Mouse (Mus musculus): ENCODE data around the gene Gm5415.

- TF ChIP-seq MAX (IDR thresholded peaks at IDR 0.05; ENCODE audit: low read depth), result no peak
- no peak for TF ChIP-seq REST (IDR thresholded peaks at IDR 0.05; ENCODE audit: insufficient read depth, insufficient read length)
Measured at GRCm38 (mm10) chr1:32568901-32569300, 21.8 kb upstream of the Gm5415 start.

All from myocyte (in vitro differentiated cells).